Mouse (Mus musculus) liver, embryonic 15.5 days (tissue): ENCODE results near the gene Ripply2. TPM values are rescaled to one million over a fixed set of nuclear protein-coding genes. Genes with fewer than 3 reads are reported as not detected.

Experiments used
- ATAC-seq: fragments of 200-750 bp; cut with Nextera tagmentation; 2 replicates; pipeline ENCODE4 v1.8.0; 2017; ENCODE audit warnings: moderate number of reproducible peaks, mild to moderate bottlenecking, moderate library complexity; ENCODE audit not compliant: insufficient read depth
- H3K27ac ChIP-seq: fragments of 300-500 bp; sonication (generic); replicated peaks from 2 replicates; pipeline ENCODE4 v1.5.1; 2015; ENCODE audit warnings: mild to moderate bottlenecking, inconsistent platforms
- H3K27me3 ChIP-seq: fragments of 300-500 bp; sonication (generic); 2 replicates; pipeline ENCODE4 v1.6.1; 2015; ENCODE audit warnings: mild to moderate bottlenecking, inconsistent platforms
- H3K36me3 ChIP-seq: fragments of 300-500 bp; sonication (generic); replicated peaks from 2 replicates; pipeline ENCODE4 v1.6.1; 2015; ENCODE audit warnings: moderate library complexity, mild to moderate bottlenecking, inconsistent platforms
- H3K4me1 ChIP-seq: fragments of 300-500 bp; sonication (generic); replicated peaks from 2 replicates; pipeline ENCODE4 v1.6.1; 2015; ENCODE audit warnings: inconsistent platforms
- H3K4me2 ChIP-seq: fragments of 300-500 bp; sonication (generic); 2 replicates; pipeline ENCODE4 v1.6.1; 2015; ENCODE audit warnings: moderate library complexity, mild to moderate bottlenecking, inconsistent platforms
- H3K4me3 ChIP-seq: fragments of 300-500 bp; sonication (generic); replicated peaks from 2 replicates; pipeline ENCODE4 v1.5.1; 2015; ENCODE audit warnings: mild to moderate bottlenecking, inconsistent platforms
- H3K9ac ChIP-seq: fragments of 300-500 bp; sonication (generic); 2 replicates; pipeline ENCODE4 v1.6.1; 2015; ENCODE audit warnings: moderate library complexity, mild to moderate bottlenecking, inconsistent platforms
- H3K9me3 ChIP-seq: fragments of 300-500 bp; sonication (generic); replicated peaks from 2 replicates; pipeline ENCODE4 v1.6.1; 2016; ENCODE audit warnings: inconsistent platforms
- WGBS: fragments of 180-500 bp; shearing (Covaris S2); methylation state at CpG from one replicate; pipeline ENCODE4 v1.1.7; 2015; ENCODE audit warnings: mixed read lengths; ENCODE audit not compliant: insufficient replicate concordance; 5-methylcytosine and 5-hydroxymethylcytosine counted together
- polyA plus RNA-seq: library from polyadenylated mRNA; unstranded; fragments of >200 nt; fragmentation: Nextera tagmentation; extraction: Ambion mirVana; gene quantifications from 2 replicates; pipeline ENCODE4 v1.2.1, GENCODE M21; 2015

The Ripply2 gene
- polyA plus RNA-seq, 1 experiment from 2014 or later, result not detected

- Histone ChIP-seq H3K27ac (no peak overlapping the region), H3K4me1 (no peaks in the 10 kb centered on the region), H3K9ac (no peak overlapping the region), H3K4me3 (no peak overlapping the region), H3K36me3 (no peaks in the 10 kb centered on the region), H3K9me3 (no peaks in the 10 kb centered on the region), H3K4me2 (no peak overlapping the region), H3K27me3 (no peaks in the 10 kb centered on the region)
- ATAC-seq, result no peak
Observed at GRCm38 (mm10) chr9:86989822-86990221, 25.5 kb upstream of the Ripply2 start.

GRCm38 (mm10) chr9:86991758-86992157 is 23.6 kb upstream of the Ripply2 start:
- Histone ChIP-seq H3K9ac (no peak overlapping the region), H3K9me3 (no peaks in the 10 kb centered on the region), H3K27ac (no peak overlapping the region), H3K4me3 (no peak overlapping the region), H3K4me1 (no peaks in the 10 kb centered on the region), H3K27me3 (no peaks in the 10 kb centered on the region), H3K4me2 (no peak overlapping the region), H3K36me3 (no peaks in the 10 kb centered on the region)
- 62% methylated on average over 8 of the region's 8 CpGs for WGBS
- ATAC-seq, result no peak

GRCm38 (mm10) chr9:86997046-86997691 is 18.2 kb upstream of the Ripply2 start:
- no peak for ATAC-seq
- no peak overlapping the region for H3K4me2 ChIP-seq
- no peak overlapping the region for H3K4me3 ChIP-seq
- no peaks in the 10 kb centered on the region for H3K36me3 ChIP-seq
- H3K27ac ChIP-seq, result no peak overlapping the region
- WGBS, result 50% methylated on average over 3 of the region's 3 CpGs
- H3K4me1 ChIP-seq, result no peaks in the 10 kb centered on the region
- H3K27me3 ChIP-seq, result no peaks in the 10 kb centered on the region
- H3K9me3 ChIP-seq, result no peaks in the 10 kb centered on the region
- H3K9ac ChIP-seq, result no peak overlapping the region

GRCm38 (mm10) chr9:86999956-87000582 is 15.3 kb upstream of the Ripply2 start:
- no peak overlapping the region for H3K27ac ChIP-seq
- ATAC-seq, result no peak
- no peaks in the 10 kb centered on the region for H3K4me1 ChIP-seq
- no peaks in the 10 kb centered on the region for H3K9me3 ChIP-seq
- no peaks in the 10 kb centered on the region for H3K27me3 ChIP-seq
- H3K4me3 ChIP-seq, result no peak overlapping the region
- WGBS, result 37% methylated on average over 2 of the region's 2 CpGs
- no peaks in the 10 kb centered on the region for H3K36me3 ChIP-seq
- no peak overlapping the region for H3K4me2 ChIP-seq
- no peak overlapping the region for H3K9ac ChIP-seq

- ATAC-seq, result no peak
- H3K4me2 ChIP-seq, result no peak overlapping the region
- H3K9me3 ChIP-seq, result no peaks in the 10 kb centered on the region
- no peaks in the 10 kb centered on the region for H3K4me1 ChIP-seq
- no peak overlapping the region for H3K27ac ChIP-seq
- WGBS, result 55% methylated on average over 6 of the region's 6 CpGs
- H3K4me3 ChIP-seq, result no peak overlapping the region
- H3K27me3 ChIP-seq, result no peaks in the 10 kb centered on the region
- no peaks in the 10 kb centered on the region for H3K36me3 ChIP-seq
- no peak overlapping the region for H3K9ac ChIP-seq
Observed at GRCm38 (mm10) chr9:87004701-87005434, 10.5 kb upstream of the Ripply2 start.

GRCm38 (mm10) chr9:87005435-87005779 is 9.9 kb upstream of the Ripply2 start:
- no peaks in the 10 kb centered on the region for H3K4me1 ChIP-seq
- no peak overlapping the region for H3K4me3 ChIP-seq
- ATAC-seq, result no peak
- H3K27ac ChIP-seq, result no peak overlapping the region
- H3K27me3 ChIP-seq, result no peaks in the 10 kb centered on the region
- 42% methylated on average over 5 of the region's 5 CpGs for WGBS
- no peaks in the 10 kb centered on the region for H3K9me3 ChIP-seq
- no peak overlapping the region for H3K9ac ChIP-seq
- H3K36me3 ChIP-seq, result no peaks in the 10 kb centered on the region
- H3K4me2 ChIP-seq, result no peak overlapping the region

GRCm38 (mm10) chr9:87008507-87008906 is 6.8 kb upstream of the Ripply2 start:
- no peak overlapping the region for H3K4me3 ChIP-seq
- no peak for ATAC-seq
- H3K9ac ChIP-seq, result no peak overlapping the region
- no peaks in the 10 kb centered on the region for H3K9me3 ChIP-seq
- no peak overlapping the region for H3K4me2 ChIP-seq
- H3K4me1 ChIP-seq, result no peaks in the 10 kb centered on the region
- H3K27me3 ChIP-seq, result peaks cover 6% of the 10 kb centered on the region
- WGBS, result 44% methylated on average over 6 of the region's 6 CpGs
- H3K27ac ChIP-seq, result no peak overlapping the region
- no peaks in the 10 kb centered on the region for H3K36me3 ChIP-seq

- 81% methylated on average over 1 of the region's 1 CpGs for WGBS
- Histone ChIP-seq H3K27ac (no peak overlapping the region), H3K4me1 (no peaks in the 10 kb centered on the region), H3K9me3 (no peaks in the 10 kb centered on the region), H3K4me3 (no peak overlapping the region), H3K9ac (no peak overlapping the region), H3K4me2 (no peak overlapping the region), H3K27me3 (peaks cover 8% of the 10 kb centered on the region), H3K36me3 (no peaks in the 10 kb centered on the region)
- ATAC-seq, result no peak
Observed at GRCm38 (mm10) chr9:87008919-87009318, 6.4 kb upstream of the Ripply2 start.

GRCm38 (mm10) chr9:87015938-87016294 is 579 bp downstream of the Ripply2 start:
- H3K9ac ChIP-seq, result no peak overlapping the region
- H3K27me3 ChIP-seq, result peaks cover 58% of the 10 kb centered on the region
- H3K4me3 ChIP-seq, result peak overlapping the region; percentile 23; the same call in 1 of the 2 replicates
- no peaks in the 10 kb centered on the region for H3K9me3 ChIP-seq
- ATAC-seq, result no peak
- 2% methylated on average over 10 of the region's 10 CpGs for WGBS
- peak overlapping the region; percentile 54; the same call in 1 of the 2 replicates for H3K4me2 ChIP-seq
- no peaks in the 10 kb centered on the region for H3K36me3 ChIP-seq
- H3K27ac ChIP-seq, result no peak overlapping the region
- H3K4me1 ChIP-seq, result 0 out of 2 replicates have a peak, but pooled peaks cover 10% of the 10 kb centered on the region

- Histone ChIP-seq H3K27ac (peak within 1 kb of the TSS; percentile 85), H3K9ac (peak within 1 kb of the TSS; percentile 72), H3K4me3 (peak within 1 kb of the TSS; percentile 90), H3K27me3 (peaks cover 20% of the 10 kb centered on the region), H3K9me3 (no peaks in the 10 kb centered on the region), H3K4me1 (peaks cover 13% of the 10 kb centered on the region), H3K4me2 (peak within 1 kb of the TSS; percentile 71), H3K36me3 (no peaks in the 10 kb centered on the region)
- WGBS, result under 1% methylated on average over 52 of the region's 52 CpGs
- peak; percentile 98 for ATAC-seq
Observed at GRCm38 (mm10) chr9:87021778-87022523, 6.6 kb downstream of the Ripply2 start, which contains the start of gene Cyb5r4. TSS of gene Cyb5r4 (plus strand) at chr9:87022014.

- Histone ChIP-seq H3K4me1 (peaks cover 12% of the 10 kb centered on the region), H3K4me2 (no peak overlapping the region), H3K4me3 (no peak overlapping the region), H3K36me3 (no peaks in the 10 kb centered on the region), H3K27me3 (no peaks in the 10 kb centered on the region), H3K9ac (no peak overlapping the region), H3K27ac (no peak overlapping the region), H3K9me3 (no peaks in the 10 kb centered on the region)
- 17% methylated on average over 6 of the region's 6 CpGs for WGBS
- ATAC-seq, result no peak
Observed at GRCm38 (mm10) chr9:87025764-87026163, 10.4 kb downstream of the Ripply2 start.
